Mouse (Mus musculus) CD4-positive helper T cell, adult 2 months (primary cell): ENCODE measurements around the gene Ube2s.
"Not testable (repeated sequence)": the region's sequence is repeated elsewhere in the genome, so short reads cannot be mapped to it uniquely, and the experiment has no call there.

Source experiments
- DNase-seq: peaks from one replicate; pipeline ENCODE4 v3.0.0-alpha.2; 2012; ENCODE audit warnings: low read depth, missing footprints, low spot score

The Ube2s gene

DNA sequence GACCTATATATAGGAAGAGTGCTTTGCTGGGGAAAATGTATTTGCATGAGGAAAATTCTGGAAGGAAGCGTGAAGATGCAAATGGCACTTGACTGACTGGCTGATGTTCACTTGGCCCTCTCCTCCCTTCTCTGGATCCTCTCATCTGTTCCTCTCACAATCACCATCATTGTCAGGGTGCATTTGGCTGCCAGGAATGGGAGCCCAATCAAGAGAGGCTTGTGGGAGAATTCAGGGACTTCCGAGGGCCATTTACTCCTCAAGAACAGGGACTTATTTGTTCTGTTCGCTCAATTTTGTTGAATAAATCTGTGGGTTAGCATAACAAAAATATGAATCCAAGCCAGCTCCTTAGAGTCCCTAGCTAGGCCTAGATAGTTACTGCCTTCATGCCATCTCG, 9.3 kb upstream of the Ube2s start:
- no peak for DNase-seq

DNA sequence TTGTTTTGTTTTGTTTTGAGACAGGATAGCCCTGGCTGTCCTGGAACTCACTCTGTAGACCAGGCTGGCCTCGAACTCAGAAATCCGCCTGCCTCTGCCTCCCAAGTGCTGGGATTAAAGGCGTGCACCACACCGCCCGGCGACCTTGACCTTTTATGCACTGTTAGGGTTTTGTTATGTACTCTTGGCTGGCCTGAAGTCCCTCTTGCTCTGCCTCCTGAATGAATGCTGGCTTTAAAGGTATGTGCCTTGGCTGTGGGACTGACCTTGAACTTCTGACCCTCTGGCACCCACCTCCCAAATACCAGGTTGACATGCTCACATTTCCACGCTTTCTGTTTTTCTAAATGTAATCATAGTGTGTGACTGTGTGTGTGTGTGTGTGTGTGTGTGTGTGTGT, 8.5 kb upstream of the Ube2s start:
- not testable (repeated sequence) for DNase-seq

- DNase-seq, result peak; percentile 80
Measured at GRCm38 (mm10) chr7:4816559-4816958, 4.2 kb upstream of the Ube2s start.

DNA sequence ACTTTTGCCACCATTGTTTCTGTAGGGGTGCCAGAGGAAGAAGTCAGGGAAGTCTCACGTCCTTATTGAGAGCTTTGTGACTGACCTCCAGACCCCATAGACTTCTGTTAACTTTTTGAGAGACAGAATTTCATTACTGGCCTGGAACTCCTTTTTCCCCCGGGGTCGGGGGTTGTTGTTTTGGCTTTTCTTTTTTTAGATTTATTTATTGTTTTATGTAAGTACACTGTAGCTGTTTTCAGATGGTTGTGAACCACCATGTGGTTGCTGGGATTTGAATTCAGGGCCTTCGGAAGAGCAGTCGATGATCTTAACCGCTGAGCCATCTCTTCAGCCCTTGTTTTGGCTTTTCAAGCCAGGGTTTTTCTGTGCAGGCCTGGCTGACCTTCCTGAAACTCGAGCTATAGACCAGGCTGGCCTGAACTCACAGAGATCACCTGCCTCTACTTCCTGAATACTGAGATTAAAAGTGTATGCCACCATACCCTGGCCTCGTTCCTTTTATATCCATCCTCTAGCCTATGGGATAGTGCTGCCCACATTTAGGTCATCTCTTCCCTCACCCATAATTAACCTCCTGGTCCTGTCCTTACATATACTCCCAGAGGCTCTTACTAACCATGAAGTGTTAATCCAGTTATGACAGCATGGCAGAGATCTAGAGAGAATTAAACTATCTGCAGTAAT, 858 bp upstream of the Ube2s start:
- DNase-seq, result no peak

- peak; percentile 64 for DNase-seq
Measured at GRCm38 (mm10) chr7:4811842-4812302, 518 bp downstream of the Ube2s start.

DNA sequence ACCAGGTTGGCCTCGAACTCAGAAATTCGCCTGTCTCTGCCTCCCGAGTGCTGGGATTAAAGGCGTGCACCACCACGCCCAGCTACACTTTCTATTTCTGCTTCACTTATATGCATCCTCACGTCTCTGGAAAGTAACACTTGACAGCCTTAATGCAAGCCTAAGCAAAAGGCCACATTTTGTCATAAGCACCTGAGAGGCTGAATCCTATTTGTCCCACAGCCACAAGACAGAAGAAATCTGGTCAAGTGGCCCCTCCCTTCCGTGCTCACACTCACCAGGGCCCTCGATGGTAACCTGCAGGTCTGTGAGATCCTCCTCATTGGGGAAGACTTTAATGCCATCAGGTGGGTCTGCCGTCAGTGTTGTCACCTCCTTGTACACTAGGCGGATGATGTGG, 1.3 kb downstream of the Ube2s start:
- DNase-seq, result peak; percentile 32

DNA sequence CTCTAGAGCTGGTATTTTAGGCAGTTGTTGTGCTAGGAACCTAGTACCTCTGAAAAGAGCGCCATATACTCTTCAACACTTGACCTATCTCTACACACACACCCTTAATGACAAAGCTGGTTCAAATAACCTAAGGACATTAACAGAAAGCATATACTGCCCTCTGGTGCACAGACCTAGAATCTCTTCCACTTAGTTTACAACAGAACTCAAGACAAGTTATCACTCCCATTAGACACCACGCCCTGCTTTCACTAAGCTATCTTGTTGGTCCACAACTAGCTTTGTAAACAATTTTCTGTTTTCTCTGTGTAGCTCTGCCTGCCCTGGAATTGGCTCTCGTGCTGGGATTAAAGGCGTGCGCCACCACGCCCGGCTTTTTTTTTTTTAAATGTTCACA, 5.7 kb downstream of the Ube2s start:
- peak; percentile 69 for DNase-seq

DNA sequence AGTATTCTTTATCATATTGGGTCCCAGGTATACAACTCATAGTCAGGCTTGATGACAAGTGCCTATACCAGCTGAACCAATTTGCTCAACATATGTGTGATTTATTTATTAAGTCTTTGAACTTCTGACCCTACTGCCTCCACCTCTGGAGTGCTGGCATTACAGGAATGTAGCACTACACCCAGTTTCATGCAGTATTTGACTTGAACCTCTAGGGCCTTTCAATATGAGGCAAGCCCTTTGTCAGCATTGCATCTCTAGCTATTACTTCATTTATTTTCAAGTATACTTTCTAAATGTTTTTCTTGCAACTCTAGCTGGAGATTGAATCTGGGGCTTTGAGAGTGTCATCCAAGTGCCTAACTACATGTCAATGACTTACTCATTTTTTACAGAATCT, 10.1 kb downstream of the Ube2s start:
- DNase-seq, result no peak

DNA sequence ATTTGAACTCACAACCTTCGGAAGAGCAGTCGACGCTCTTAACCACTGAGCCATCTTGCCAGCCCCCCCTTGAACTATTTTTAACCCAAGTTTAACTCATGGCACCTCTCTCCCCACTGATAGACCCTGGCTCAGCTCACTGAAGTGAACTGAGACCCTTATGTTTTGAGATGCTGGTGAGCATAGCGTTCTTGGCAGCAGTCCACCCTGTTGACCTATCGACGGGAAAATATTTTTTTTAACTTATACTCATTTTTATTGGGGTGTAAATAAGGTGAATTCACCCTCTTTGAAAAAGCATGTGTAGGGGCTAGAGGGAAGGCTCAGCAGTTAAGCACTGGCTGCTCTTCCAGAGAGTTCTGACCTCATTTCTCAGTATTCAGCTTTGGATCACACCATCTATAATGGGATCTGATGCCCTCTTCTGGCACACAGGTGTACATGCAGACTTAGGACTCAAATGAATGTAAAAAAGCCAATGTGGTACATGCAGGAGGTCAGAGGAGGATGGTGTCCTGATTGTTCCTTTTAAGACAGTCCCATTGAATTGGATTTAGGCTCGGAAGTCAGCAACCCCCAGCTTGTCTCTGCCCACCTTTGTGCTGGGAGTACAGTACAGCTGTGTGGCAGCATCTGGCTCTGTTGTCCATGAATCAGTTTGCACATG, 16.5 kb downstream of the Ube2s start:
- peak; percentile 70 for DNase-seq

DNA sequence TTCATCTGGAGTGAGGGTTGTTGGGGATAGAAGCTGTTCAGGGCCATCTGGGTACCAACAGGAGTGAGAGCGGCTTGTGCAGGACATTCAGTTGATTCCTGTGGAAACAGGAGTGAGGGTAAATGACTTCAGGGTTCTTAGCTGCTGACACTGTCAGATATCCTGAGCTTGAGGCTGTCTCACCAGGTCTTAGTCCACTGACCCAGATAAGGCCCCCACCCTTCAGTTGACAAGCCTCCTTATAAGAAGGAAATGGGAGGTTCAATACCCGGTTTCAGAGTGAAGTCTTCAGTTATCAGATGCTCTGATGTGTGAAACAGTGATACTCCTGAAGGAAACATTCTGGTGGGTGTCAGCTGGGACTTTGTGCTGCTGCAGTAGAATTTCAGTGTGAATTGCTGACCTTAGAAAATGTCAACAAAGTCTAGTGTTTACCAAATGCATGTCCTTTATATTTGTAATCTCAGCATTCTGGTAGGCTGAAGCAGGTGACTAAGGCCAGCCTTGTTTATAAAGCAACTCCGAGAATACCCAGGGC, 17.7 kb downstream of the Ube2s start:
- no peak for DNase-seq

- DNase-seq, result no peak
Measured at GRCm38 (mm10) chr7:4793674-4794073, 18.7 kb downstream of the Ube2s start.

DNA sequence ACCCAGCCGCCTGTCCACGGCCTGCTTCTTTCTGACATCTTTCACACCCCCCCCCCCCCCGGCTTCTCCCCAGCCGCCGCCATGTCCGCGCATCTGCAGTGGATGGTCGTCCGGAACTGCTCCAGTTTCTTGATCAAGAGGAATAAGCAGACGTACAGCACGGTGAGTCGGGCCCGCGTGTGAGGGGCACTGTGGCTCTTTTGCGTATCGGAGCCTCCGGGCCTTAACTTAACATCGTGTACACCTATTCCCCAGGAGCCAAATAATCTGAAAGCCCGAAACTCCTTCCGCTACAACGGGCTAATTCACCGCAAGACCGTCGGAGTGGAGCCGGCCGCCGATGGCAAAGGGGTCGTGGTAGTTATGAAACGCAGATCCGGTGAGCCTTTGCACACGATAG, 19.1 kb downstream of the Ube2s start:
- not testable (repeated sequence) for DNase-seq

DNA sequence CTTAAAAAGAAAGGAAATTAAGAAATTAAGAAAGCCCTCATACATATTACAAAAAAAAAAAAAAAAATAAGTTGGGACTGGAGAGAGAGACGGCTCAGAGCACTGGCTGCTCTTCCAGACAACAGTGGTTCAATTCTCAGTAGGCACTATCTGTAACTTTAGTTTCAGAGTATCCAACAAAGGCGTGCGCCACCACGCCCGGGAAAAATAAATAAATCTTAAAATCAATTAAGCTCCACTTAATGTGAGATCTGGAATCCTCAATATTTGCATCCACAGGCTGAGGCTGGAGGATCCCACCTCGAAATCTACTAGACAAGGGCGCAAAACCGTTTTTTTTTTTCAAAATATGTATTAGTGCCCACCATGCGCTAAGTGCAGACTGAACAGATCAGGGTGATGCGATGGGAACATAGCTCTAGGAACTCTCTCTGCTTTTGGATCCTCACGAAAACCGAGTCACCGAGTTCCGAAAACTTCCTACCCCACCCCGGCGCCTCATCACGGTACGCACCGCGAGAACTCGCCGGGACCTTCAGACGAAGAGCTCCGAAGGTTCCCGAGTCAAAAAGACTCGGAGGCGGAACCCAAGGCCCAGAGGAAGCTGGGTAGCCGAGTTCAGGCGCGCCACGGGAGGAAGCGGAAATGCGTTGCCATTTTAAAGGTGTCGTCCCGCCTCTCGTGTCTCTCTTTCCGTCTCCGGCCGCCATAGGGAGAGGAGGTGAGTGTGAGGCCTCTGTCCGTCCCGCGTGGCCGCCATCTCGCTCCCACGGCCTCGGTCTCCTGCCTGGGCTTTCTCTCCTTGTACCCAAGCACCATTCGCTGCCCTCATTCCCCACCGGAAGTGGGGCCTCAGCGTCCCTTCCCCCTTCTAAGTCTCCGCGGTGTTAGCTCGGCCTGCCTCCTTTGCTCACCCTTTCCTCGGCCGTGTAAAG, 19.8 kb downstream of the Ube2s start, which contains the start of gene Rpl28:
TSS of gene Rpl28 (plus strand) at position 597 of the 935 bp plus-strand sequence.
- peak; percentile 97 for DNase-seq

DNA sequence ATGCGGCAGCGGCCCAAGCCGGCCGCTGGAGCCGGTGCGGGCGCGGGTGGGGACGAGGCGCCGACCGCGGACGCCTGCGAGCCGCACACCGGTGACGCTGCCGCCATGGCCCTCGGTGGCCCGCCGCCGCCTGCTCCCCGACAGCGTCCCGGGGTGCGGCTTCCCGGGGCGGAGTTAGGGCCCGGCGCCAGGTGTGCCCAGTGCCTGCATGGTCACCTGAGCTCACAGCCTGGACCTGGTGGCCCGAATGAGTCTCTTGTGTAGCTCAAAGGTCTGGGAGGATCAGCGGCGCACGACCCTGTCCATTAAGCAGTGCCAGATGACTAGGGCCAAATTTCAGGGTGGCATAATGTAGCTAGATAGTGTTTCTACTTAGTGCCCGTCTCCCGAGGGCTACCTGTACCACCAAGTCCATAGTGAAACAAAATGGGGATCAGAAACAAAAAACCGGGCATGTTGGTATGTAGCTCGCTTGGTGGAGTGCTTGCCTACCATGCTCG, 22.9 kb downstream of the Ube2s start, which contains the start of gene Tmem238:
TSS of gene Tmem238 (minus strand) at position 221 of the 500 bp plus-strand sequence.
- peak; percentile 50 for DNase-seq

DNA sequence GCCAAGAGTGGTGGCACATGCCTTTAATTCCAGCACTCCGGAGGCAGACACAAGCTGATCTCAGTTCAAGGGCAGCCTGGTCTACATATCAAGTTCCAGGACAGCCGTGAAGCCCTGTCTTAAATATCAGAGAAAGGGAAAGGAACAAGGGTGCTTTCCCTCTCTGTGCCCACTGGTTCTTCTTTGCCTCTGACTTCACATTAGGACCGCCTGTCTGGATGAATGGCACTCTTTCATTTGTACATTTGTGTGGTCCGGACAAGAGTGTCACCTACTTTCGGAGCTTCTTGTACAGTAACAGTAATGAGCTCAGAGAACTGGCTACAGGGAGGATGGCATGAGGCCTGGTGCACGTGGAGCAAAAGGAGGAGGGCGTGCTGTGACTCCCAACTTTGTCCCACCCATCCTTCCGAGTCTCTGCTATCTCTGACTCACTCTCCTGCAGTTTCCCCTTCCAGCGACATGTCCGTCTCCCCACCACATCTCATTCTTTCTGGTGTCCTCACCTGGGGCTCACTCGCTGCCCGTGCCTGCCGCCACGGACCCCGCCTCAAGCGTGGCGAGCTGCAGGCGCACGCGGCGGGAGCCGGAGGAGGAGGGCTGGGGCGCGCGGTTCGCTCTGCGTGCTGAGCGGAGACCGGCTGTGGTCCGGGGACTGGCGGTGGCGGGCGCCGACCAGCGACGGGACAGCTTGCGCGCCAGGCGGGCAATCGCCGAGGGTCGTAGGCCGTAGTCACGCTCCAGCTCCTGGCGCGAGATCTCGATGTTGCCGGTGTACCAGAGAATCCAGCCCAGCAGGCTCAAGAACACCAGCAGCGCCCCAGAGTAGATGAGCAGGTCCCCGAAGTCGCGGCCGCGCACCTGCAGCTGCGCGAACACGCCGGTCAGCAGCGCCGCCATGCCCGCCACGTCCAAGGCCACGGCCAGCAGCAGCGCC, 23.6 kb downstream of the Ube2s start:
- peak; percentile 52 for DNase-seq

GRCm38 (mm10) chr7:4783667-4784268, 28.6 kb downstream of the Ube2s start:
- no peak for DNase-seq

DNA sequence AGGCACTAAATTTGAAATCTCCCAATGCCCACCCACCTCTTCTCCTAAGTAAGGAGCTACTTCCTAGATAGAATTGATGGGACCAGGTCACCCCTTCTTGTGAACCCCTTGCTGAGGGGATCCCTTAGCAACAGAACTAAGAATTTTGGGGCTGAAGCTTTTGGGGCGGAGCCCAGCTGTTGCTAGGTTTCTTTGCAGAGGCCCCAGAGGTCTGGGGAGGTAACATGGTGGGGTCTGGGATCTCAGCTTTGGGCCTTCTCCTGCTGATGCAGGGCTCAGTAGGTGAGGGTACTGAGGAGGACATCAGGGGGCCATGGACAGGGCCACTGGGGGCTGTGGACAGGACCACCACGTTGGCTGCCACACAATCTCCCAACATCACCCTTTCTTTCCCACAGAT, 29.6 kb downstream of the Ube2s start, which contains the start of the genes Il11 and Tmem190:
TSS of gene Il11 (minus strand) at position 101 of the 400 bp plus-strand sequence.
TSS of gene Tmem190 (plus strand) at position 179 of the 400 bp plus-strand sequence.
- DNase-seq, result no peak

DNA sequence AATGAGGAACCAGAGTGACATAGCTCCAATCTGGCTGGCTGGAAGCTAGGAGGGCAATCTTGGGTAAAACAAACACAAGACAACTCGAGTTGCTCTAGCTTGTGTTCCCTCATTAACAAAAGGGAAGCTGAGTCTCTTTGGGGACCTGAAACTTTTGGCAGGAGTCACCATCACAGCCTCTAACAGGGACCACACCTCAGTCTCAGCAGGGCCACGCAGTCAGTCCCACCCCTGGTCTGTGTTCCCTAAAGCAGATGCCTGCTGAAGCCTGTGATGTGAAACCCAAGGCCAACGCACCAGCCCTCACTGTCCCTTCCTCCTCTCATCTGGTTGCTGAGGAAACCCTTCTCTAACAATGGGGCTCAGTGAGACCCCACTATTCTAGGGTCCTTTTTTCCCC, 30.3 kb downstream of the Ube2s start:
- DNase-seq, result no peak

- no peak for DNase-seq
Measured at GRCm38 (mm10) chr7:4779921-4780320, 32.5 kb downstream of the Ube2s start.
